Mouse (Mus musculus) NIH3T3 (cell line): ENCODE data around the gene Cd300ld5.
A peak's percentile ranks its signal among the peaks of the same experiment; 100 is the strongest.
"Not testable (repeated sequence)": the region's sequence is repeated elsewhere in the genome, so short reads cannot be mapped to it uniquely, and the experiment has no call there.

ENCODE experiments used
- DNase-seq: peaks from one replicate; pipeline ENCODE4 v3.0.0-alpha.2; 2012; ENCODE audit warnings: low read depth

Gene Cd300ld5

GRCm38 (mm10) chr11:115037669-115038068 lies at the start of gene Cd300ld5:
Gene Cd300ld5, minus strand, starts transcription at chr11:115037769.
- DNase-seq, result not testable (repeated sequence)

- no peak for DNase-seq
Measured at GRCm38 (mm10) chr11:115086213-115086612, 48.6 kb upstream of the Cd300ld5 start.

GRCm38 (mm10) chr11:115085064-115085463 lies 47.5 kb upstream of the Cd300ld5 start:
- DNase-seq, result no peak

- no peak for DNase-seq
Measured at GRCm38 (mm10) chr11:115084595-115084994, 47.0 kb upstream of the Cd300ld5 start.

- DNase-seq, result peak; percentile 89
Measured at GRCm38 (mm10) chr11:115083376-115084139, 46.0 kb upstream of the Cd300ld5 start.

GRCm38 (mm10) chr11:115082196-115082595 lies 44.6 kb upstream of the Cd300ld5 start:
- DNase-seq, result no peak

GRCm38 (mm10) chr11:115081373-115081772 lies 43.8 kb upstream of the Cd300ld5 start:
- no peak for DNase-seq

GRCm38 (mm10) chr11:115080886-115081285 lies 43.3 kb upstream of the Cd300ld5 start:
- peak; percentile 79 for DNase-seq

GRCm38 (mm10) chr11:115078680-115079079 lies 41.1 kb upstream of the Cd300ld5 start:
- DNase-seq, result no peak

GRCm38 (mm10) chr11:115077436-115077835 lies 39.9 kb upstream of the Cd300ld5 start:
- DNase-seq, result no peak

- no peak for DNase-seq
Measured at GRCm38 (mm10) chr11:115075859-115076258, 38.3 kb upstream of the Cd300ld5 start.

- no peak for DNase-seq
Measured at GRCm38 (mm10) chr11:115075407-115075806, 37.8 kb upstream of the Cd300ld5 start.

GRCm38 (mm10) chr11:115073002-115073401 lies 35.4 kb upstream of the Cd300ld5 start:
- DNase-seq, result no peak

- peak; percentile 73 for DNase-seq
Measured at GRCm38 (mm10) chr11:115071631-115072294, 34.2 kb upstream of the Cd300ld5 start.

- no peak for DNase-seq
Measured at GRCm38 (mm10) chr11:115071015-115071551, 33.5 kb upstream of the Cd300ld5 start.

GRCm38 (mm10) chr11:115066768-115067167 lies 29.2 kb upstream of the Cd300ld5 start:
- DNase-seq, result no peak

GRCm38 (mm10) chr11:115062077-115062476 lies 24.5 kb upstream of the Cd300ld5 start, which contains the start of gene Cd300e:
Gene Cd300e, minus strand, starts transcription at chr11:115062177.
- no peak for DNase-seq

GRCm38 (mm10) chr11:115059797-115060196 lies 22.2 kb upstream of the Cd300ld5 start:
- DNase-seq, result no peak

- DNase-seq, result no peak
Measured at GRCm38 (mm10) chr11:115058701-115059100, 21.1 kb upstream of the Cd300ld5 start.

GRCm38 (mm10) chr11:115054537-115054936 lies 17.0 kb upstream of the Cd300ld5 start:
- DNase-seq, result no peak

GRCm38 (mm10) chr11:115052991-115053390 lies 15.4 kb upstream of the Cd300ld5 start:
- no peak for DNase-seq

- peak; percentile 84 for DNase-seq
Measured at GRCm38 (mm10) chr11:115052206-115052605, 14.6 kb upstream of the Cd300ld5 start.
